In the genomic region with DNA sequence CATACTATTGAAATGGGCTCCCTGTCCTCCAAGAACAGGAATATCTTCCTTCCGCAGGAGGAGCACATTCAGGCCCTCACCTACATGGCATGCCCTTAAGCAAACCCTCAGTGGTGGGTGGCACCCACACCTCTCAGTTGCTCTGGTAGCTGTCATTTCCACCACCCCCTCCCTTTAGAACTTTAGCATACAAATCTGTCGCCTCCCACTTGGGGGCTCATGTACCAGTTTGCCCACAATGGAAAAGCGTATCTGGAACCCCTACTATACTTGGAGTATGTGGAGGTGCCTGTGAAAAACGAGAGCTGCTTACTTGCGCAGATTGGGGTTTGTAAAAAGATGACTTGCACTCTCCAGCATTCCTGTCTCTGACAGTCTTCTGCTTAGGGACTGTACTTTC, we compare ENCODE assay signal across 26 mouse cellular contexts. TPM values are rescaled to one million over a fixed set of nuclear protein-coding genes. Genes with fewer than 3 reads are reported as not detected.
DNase-seq lines count a peak whose midpoint lies in the region; TF ChIP-seq lines count a peak whose summit lies in the region.
"Had no signal": no experiment of that assay in that cellular context is flagged by ENCODE, and none has a peak within 500 bp of the region (broad histone marks: within the 10 kb centered on the region; RNA-seq: fewer than 3 reads in every experiment).

No protein-coding gene starts in this region.

- DNase-seq in gastrocnemius, adult 2 months, result no peak
- no peak for DNase-seq in gastrocnemius, postnatal 36 days
- peak; percentile 39 to 52 for DNase-seq in left cerebral cortex, adult 9 months (ENCODE audit: low spot score in 2 of 2)
- no peak for DNase-seq in left cerebral cortex, postnatal 10 days (ENCODE audit: extremely low spot score in 1 of 2, low spot score in 2 of 2)
- DNase-seq in brain, adult 2 months (ENCODE audit: low read depth, low spot score), result peak; percentile 67
- DNase-seq in left cerebral cortex, postnatal 36 days (ENCODE audit: low spot score in 2 of 2), result peak; percentile 23 to 39
- DNase-seq in thymus, postnatal 36 days, result no peak
- DNase-seq: adrenal gland, postnatal 10 days; cerebellum, adult 11 months; cerebellum, adult 9-11 months; gastrocnemius, postnatal 10 days; heart, postnatal 14 days; kidney, adult 9 months; kidney, postnatal 10 days; liver, postnatal 0 days; lung, postnatal 36 days; retina, postnatal 1 day; spleen, adult 18-20 months; thymus, adult 18-20 months; thymus, postnatal 25 days had no signal

- intact Hi-C loops in gastrocnemius, adult 2 months (cut with DNase I), result no loop called here
- intact Hi-C loops in gastrocnemius, postnatal 36 days (cut with DNase I), result no loop called here
- intact Hi-C loops in left cerebral cortex, postnatal 10 days (cut with DNase I), result no loop called here
- intact Hi-C loops in left cerebral cortex, postnatal 36 days (cut with DNase I), result no loop called here

- TF ChIP-seq CTCF in gastrocnemius, adult 2 months (IDR thresholded peaks at IDR 0.05), result no peak

- H3K27ac ChIP-seq in gastrocnemius, adult 2 months, result peak overlapping the region; percentile 28; the same call in 1 of the 2 replicates
- H3K27ac ChIP-seq: embryonic facial prominence, embryonic 10.5 days; embryonic facial prominence, embryonic 15.5 days; forebrain, embryonic 12.5 days; hindbrain, postnatal 0 days; liver, embryonic 12.5 days; midbrain, embryonic 12.5 days had no signal

- no peak overlapping the region for H3K4me3 ChIP-seq in gastrocnemius, adult 2 months
- H3K4me3 ChIP-seq: embryonic facial prominence, embryonic 10.5 days; embryonic facial prominence, embryonic 15.5 days; forebrain, embryonic 12.5 days; liver, embryonic 12.5 days; midbrain, embryonic 12.5 days had no signal

RNA-seq across cellular contexts. Expression of a gene that starts 7.2 kb away (rescaled TPM):
- total RNA-seq in gastrocnemius, adult 2 months (2021), result 10 to 100 TPM; 36.5 to 37.9 TPM
- total RNA-seq in gastrocnemius, postnatal 36 days (2021), result 10 to 100 TPM; 36.3 to 37.8 TPM
- 10 to 100 TPM; 67.9 to 72.2 TPM for total RNA-seq in left cerebral cortex, postnatal 10 days (2021)
- 10 to 100 TPM; 55.6 to 62.5 TPM for total RNA-seq in left cerebral cortex, postnatal 36 days (2021)

RNA-seq across cellular contexts. Expression of a gene that starts 7.3 kb away (rescaled TPM):
- 1 to 10 TPM; 6.0 to 9.0 TPM for total RNA-seq in gastrocnemius, adult 2 months (2021)
- 1 to 10 TPM; 5.7 to 6.5 TPM for total RNA-seq in gastrocnemius, postnatal 36 days (2021)
- 10 to 100 TPM; 36.1 to 36.6 TPM for total RNA-seq in left cerebral cortex, postnatal 10 days (2021)
- 10 to 100 TPM; 30.0 to 46.8 TPM for total RNA-seq in left cerebral cortex, postnatal 36 days (2021)

RNA-seq across cellular contexts. Expression of a gene that starts 11.6 kb away (rescaled TPM):
- total RNA-seq in gastrocnemius, adult 2 months (2021), result 1 to 10 TPM; 6.8 to 8.0 TPM
- total RNA-seq in gastrocnemius, postnatal 36 days (2021), result 1 to 10 TPM; 5.8 to 7.6 TPM
- 10 to 100 TPM; 17.2 to 18.4 TPM for total RNA-seq in left cerebral cortex, postnatal 10 days (2021)
- 10 to 100 TPM; 21.9 to 24.3 TPM for total RNA-seq in left cerebral cortex, postnatal 36 days (2021)

RNA-seq across cellular contexts. Expression of a gene that starts 20.8 kb away (rescaled TPM):
- total RNA-seq in gastrocnemius, adult 2 months (2021), result under 1 TPM; 0.20 to 0.23 TPM
- under 1 TPM; 0.69 to 0.97 TPM for total RNA-seq in gastrocnemius, postnatal 36 days (2021)
- total RNA-seq in left cerebral cortex, postnatal 10 days (2021), result 1 to 10 TPM; 3.3 to 3.9 TPM
- total RNA-seq in left cerebral cortex, postnatal 36 days (2021), result 1 to 10 TPM; 1.3 to 1.6 TPM

RNA-seq across cellular contexts. Expression of a gene that starts 41.0 kb away (rescaled TPM):
- total RNA-seq in gastrocnemius, adult 2 months (2021), result not detected
- not detected for total RNA-seq in gastrocnemius, postnatal 36 days (2021)
- total RNA-seq in left cerebral cortex, postnatal 10 days (2021), result under 1 TPM in 1 of 2 experiments, not detected in 1; 0.12 TPM
- total RNA-seq in left cerebral cortex, postnatal 36 days (2021), result under 1 TPM; 0.79 to 0.94 TPM
- total RNA-seq: hindbrain, postnatal 0 days had no signal

Comparison
In these comparisons a context has a peak if more than half of its experiments do, and no peak if none do; other contexts are left out.
1. DNase-seq: peak in left cerebral cortex, adult 9 months (2 of 2), brain, adult 2 months (single experiment) and left cerebral cortex, postnatal 36 days (2 of 2); none in gastrocnemius, adult 2 months (single experiment), gastrocnemius, postnatal 36 days (0 of 2), left cerebral cortex, postnatal 10 days (0 of 2) and thymus, postnatal 36 days (0 of 2).